Mouse (Mus musculus) megakaryocyte, embryonic 14.5 days (primary cell): ENCODE data around the gene Gm42878.

Experiments
- FLI1 ChIP-seq: IDR thresholded peaks from 2 replicates; pipeline ENCODE4 v1.6.1; 2012; ENCODE audit warnings: low read length, inconsistent platforms, mixed read lengths
- GATA1 ChIP-seq: IDR thresholded peaks from 3 replicates; pipeline ENCODE4 v1.6.1; 2012; ENCODE audit warnings: mixed read lengths, low read length, inconsistent platforms, borderline replicate concordance

GRCm38 (mm10) chr5:121534521-121534920, 10.8 kb downstream of the Gm42878 start:
- TF ChIP-seq GATA1 = no peak
- no peak for TF ChIP-seq FLI1
